Mouse (Mus musculus) c-Kit-positive CD71-positive TER-119-positive erythroid progenitor cells, embryonic 14.5 days (primary cell): ENCODE measurements at regions not wholly inside any gene's neighbourhood (a gene's known extent, or its start where the extent isn't known, plus 50 kb on each side); places are given as distances from the start of the nearest gene placed in this dataset.

Source experiments
- DNase-seq: peaks from one replicate; pipeline ENCODE4 v3.0.0-alpha.2; 2013; ENCODE audit warnings: low spot score

DNA sequence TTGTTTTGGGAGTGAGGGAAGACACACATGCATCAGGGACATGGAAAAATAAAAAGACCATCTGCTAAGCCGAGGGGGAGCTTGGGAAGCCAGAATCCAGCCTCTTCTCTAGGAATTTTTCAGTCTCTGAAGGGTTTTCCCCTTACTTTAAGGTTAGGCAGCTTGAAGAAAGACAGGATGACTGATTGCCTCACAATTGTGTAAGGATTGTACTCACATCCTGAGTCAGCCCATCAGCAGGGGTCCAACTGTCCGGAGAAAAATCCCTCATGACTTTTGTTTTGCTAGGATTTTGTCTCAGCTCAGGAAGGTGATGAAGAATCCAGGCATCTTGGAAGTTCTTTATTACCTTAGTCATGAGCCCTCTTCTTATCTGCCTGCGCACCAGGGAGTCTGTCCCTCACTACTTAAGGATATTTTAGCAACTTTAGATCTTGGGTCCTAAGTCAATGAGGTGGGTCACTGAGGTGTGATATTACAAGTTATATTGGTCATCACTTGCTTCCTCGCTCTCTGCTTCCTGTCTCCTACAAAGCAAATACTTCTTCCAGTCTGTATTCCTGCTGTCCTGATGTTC lies 65.8 kb upstream of the Bmp2k start:
- DNase-seq: no peak

DNA sequence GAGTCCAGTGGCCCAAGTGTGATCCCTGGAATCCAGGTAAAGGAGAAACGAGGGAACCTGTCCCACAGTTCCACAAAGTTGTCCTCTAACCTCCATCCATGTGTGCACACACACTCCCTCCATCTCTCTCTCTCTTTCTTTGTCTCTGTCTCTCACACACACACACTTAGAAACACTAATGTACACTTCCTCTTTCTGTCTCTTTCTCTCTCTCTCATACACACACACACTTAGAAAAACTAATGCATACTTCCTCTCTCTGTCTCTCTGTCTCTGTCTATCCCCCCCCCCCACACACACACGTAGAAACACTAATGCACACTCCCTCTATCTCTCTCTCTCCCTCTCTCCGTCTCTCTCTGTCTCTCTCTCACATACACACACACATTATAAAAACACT lies 61.2 kb upstream of the Bmp2k start:
- DNase-seq: no peak

DNA sequence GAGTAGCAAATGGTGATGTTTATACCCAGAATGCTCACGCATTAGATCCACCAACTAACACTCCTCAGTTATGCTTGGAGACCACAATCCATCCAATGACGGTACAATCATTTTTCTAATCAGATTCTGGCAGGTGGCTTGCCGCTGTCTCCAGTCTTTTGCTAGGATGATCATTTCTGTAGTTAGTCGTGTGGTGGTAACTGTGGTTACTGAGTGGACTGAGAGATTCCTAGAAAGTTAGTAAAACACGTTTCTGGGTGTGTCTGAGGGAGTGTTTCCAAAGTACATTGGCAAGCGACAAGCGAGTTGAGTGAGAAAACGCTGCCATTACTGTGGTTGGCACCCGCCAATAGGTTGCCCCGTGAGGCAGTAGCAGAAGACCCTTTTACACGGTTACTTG lies 58.8 kb upstream of the Bmp2k start:
- no peak for DNase-seq

DNA sequence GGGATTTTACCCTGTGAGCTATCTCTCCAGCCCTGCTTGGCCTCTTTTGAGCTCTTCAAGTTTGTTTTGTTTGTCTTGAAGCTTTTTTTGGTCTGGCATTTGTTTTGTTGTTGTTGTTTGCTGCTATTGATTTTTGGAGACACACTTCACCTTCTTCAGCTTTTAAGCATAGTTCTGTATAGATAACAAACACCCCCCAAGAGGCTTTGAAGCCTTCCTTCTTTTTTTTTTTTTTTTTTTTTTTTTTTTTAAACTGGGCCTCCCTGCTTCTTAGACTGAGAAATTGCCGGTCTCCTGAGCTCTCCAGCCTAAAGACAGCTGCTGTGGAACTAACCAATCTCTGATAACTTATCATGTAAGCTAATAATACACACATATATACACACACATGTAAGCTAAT lies 58.2 kb upstream of the Bmp2k start:
- no peak for DNase-seq

DNA sequence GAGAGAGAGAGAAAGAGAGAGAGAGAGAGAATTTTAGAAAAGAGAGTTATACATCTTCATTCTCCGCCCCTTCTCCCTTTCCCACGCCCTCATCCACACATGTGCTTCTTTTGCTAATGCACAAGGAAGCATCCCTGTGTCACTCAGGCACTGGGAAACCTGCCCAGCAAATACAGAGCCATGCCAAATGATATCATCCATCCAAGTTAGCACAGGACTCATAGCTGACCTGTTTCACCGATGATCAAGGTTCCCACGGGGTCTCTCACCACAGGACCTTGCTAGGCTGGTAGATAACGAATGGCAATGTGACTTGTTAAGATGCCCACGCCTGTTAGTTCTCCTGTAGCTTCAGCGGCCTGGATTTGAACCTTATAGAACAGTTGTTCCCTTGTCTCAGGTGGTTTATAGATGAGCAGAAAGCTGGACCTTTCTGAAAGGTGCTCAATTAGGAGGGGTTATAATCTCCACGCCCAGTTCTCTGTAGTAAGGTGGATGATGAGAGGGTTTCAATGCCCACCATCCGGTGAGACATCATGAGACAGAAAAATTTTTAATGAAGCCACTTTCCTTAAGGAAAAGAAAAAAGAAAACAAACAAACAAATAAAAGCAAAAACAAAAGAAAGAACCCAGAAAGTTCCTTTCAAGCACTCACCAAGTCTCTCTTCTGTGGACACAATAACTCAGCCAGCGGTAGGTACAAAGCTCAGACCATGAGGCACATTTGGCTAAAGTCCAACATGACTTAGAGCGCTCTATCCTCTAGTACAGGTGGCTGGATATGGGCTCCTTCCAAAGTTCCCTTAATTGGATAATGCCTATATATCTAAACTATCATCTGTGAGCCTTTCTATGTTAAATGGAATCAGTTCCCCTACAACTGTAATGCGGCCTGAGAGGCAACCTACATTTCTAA lies 57.1 kb upstream of the Bmp2k start:
- no peak for DNase-seq

DNA sequence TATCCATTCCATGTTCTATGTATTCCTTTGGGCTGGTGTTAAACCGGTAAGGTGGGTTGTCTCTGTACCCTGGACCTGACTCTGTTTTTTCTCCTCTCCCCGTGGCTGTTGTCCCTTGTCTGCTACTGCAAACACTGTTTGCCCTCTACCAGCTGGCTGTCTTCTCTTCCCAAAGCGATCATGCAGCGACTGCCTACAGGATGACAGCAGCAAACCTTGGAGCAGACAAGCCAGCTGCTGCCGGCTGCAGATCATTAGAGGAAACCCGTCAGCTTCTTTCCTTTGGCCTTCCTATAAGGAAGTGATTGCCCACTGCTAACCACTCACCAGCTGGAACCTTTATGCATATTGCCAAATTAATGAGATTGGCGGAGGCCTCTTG lies 56.4 kb upstream of the Bmp2k start:
- no peak for DNase-seq

DNA sequence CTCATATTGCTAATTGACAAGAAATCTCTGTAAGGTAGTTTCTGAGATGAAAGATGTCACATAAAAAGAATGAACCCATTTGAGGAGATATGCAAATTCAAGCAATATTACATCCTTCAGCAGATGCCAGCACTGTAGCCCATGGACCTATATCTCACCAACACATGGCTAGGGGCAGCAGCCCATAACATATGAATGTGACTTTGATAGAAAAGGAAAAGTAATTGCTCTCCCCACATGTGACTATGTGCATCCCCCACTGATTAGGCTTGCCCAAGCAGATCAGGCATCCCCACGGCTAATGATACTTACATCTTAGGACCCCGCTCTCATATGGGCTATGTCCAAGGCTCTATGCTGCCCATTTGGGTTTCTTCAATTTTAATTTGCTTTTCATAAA lies 56.0 kb upstream of the Bmp2k start:
- DNase-seq: no peak
